Mouse (Mus musculus): ENCODE measurements at regions not wholly inside any gene's neighbourhood (a gene's known extent, or its start where the extent isn't known, plus 50 kb on each side); places are given as distances from the start of the nearest gene placed in this dataset. TPM values are rescaled to one million over a fixed set of nuclear protein-coding genes. Genes with fewer than 3 reads are reported as not detected.

GRCm38 (mm10) chr3:137801402-137802020 is 62.8 kb upstream of the H2afz start:
- no peak for ATAC-seq (ENCODE audit: insufficient number of reproducible peaks, low FRiP score, low TSS enrichment, low read depth)
- no peaks in the 10 kb centered on the region for H3K36me3 ChIP-seq
- H3K9ac ChIP-seq, result no peak overlapping the region
- 48% methylated on average over 6 of the region's 6 CpGs for WGBS
- H3K4me2 ChIP-seq, result no peak overlapping the region
- H3K9me3 ChIP-seq, result no peaks in the 10 kb centered on the region
- H3K4me3 ChIP-seq, result no peak overlapping the region
- H3K4me1 ChIP-seq, result 0 out of 2 replicates have a peak, but pooled peaks cover 2% of the 10 kb centered on the region
- H3K27me3 ChIP-seq, result no peaks in the 10 kb centered on the region
- H3K27ac ChIP-seq, result no peak overlapping the region

DNA sequence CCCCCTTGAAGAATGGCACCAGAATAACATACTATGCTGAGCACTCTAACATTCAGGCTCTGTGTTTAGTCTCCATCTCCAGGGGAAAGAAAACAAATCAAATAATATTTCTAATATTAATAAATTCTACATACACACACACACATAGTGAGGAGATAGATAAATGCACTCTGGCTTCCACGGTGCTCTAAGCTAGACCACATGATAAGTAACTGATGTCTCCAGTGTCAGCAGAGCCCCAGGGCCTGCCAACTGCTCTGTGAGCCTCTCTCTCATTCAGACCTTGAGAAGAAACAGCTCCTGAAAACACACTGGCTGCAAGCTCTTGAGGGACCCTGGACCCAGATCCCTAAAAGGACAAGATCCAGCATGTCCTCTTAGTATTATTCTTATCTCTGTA is 56.9 kb upstream of the H2afz start:
- ATAC-seq (ENCODE audit: insufficient number of reproducible peaks, low FRiP score, low TSS enrichment, low read depth), result no peak
- WGBS, result 62% methylated on average over 1 of the region's 1 CpGs
- H3K9ac ChIP-seq, result no peak overlapping the region
- no peak overlapping the region for H3K4me2 ChIP-seq
- no peaks in the 10 kb centered on the region for H3K27me3 ChIP-seq
- no peak overlapping the region for H3K4me3 ChIP-seq
- no peaks in the 10 kb centered on the region for H3K9me3 ChIP-seq
- H3K4me1 ChIP-seq, result 0 out of 2 replicates have a peak, but pooled peaks cover 2% of the 10 kb centered on the region
- no peaks in the 10 kb centered on the region for H3K36me3 ChIP-seq
- no peak overlapping the region for H3K27ac ChIP-seq

GRCm38 (mm10) chr3:137807913-137808684 is 56.2 kb upstream of the H2afz start:
- H3K27ac ChIP-seq, result no peak overlapping the region
- H3K36me3 ChIP-seq, result no peaks in the 10 kb centered on the region
- ATAC-seq (ENCODE audit: insufficient number of reproducible peaks, low FRiP score, low TSS enrichment, low read depth), result no peak
- H3K9ac ChIP-seq, result no peak overlapping the region
- 75% methylated on average over 5 of the region's 5 CpGs for WGBS
- H3K4me3 ChIP-seq, result no peak overlapping the region
- H3K4me2 ChIP-seq, result no peak overlapping the region
- H3K9me3 ChIP-seq, result no peaks in the 10 kb centered on the region
- 0 out of 2 replicates have a peak, but pooled peaks cover 2% of the 10 kb centered on the region for H3K4me1 ChIP-seq
- no peaks in the 10 kb centered on the region for H3K27me3 ChIP-seq

DNA sequence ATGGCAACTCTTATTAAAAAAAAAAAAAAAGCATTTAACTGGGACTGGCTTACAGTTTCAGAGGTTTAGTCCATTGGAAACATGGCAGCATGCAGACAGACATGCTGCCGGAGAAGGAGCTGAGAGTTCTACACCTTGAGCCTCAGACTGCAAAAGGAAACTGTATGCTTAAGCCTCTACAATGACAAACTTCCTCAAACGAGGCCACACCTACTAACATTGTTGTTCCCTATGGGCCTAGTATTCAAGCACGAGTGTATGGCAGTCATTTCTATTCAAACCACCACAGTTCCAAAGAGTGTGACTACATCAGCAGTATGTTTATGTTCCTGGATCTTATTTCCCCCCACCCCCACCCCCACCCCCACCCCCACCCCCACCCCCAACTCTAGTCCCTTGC is 54.2 kb upstream of the H2afz start:
- 0 out of 2 replicates have a peak, but pooled peaks cover 2% of the 10 kb centered on the region for H3K4me1 ChIP-seq
- H3K4me2 ChIP-seq, result no peak overlapping the region
- no peaks in the 10 kb centered on the region for H3K36me3 ChIP-seq
- no peak overlapping the region for H3K27ac ChIP-seq
- H3K9ac ChIP-seq, result no peak overlapping the region
- no peaks in the 10 kb centered on the region for H3K9me3 ChIP-seq
- no peaks in the 10 kb centered on the region for H3K27me3 ChIP-seq
- 76% methylated on average over 3 of the region's 3 CpGs for WGBS
- no peak for ATAC-seq (ENCODE audit: insufficient number of reproducible peaks, low FRiP score, low TSS enrichment, low read depth)
- H3K4me3 ChIP-seq, result no peak overlapping the region

Small RNAs in the stretch of these regions (microRNA-seq; reads per million reads assigned to microRNA genes)
- not detected for gene Mir6380

Measured in limb, embryonic 15.5 days (tissue).